Mouse (Mus musculus): ENCODE measurements around the gene A630023A22Rik. TPM values are rescaled to one million over a fixed set of nuclear protein-coding genes. Genes with fewer than 3 reads are reported as not detected.

A630023A22Rik gene
- total RNA-seq, 1 experiment: not detected

- Histone ChIP-seq H3K9me3 (ENCODE audit: control insufficient read depth, insufficient read depth, low read depth, low read length) (no peaks in the 10 kb centered on the region), H3K36me3 (ENCODE audit: control insufficient read depth, insufficient read depth, low read length, poor library complexity, severe bottlenecking) (no peaks in the 10 kb centered on the region), H3K4me1 (ENCODE audit: control insufficient read depth in 2 of 2, insufficient read depth in 2 of 2, low read length in 2 of 2, poor library complexity in 1 of 2) (no peaks in the 10 kb centered on the region), H3K4me3 (ENCODE audit: insufficient read depth in 1 of 2, low read depth in 1 of 2, low read length in 2 of 2, poor library complexity in 1 of 2, severe bottlenecking in 1 of 2) (no peak overlapping the region), H3K27ac (ENCODE audit: insufficient read depth, low read depth, low read length, poor library complexity, severe bottlenecking) (no peak overlapping the region), H3K9ac (ENCODE audit: insufficient read depth, low read depth, low read length, poor library complexity, severe bottlenecking) (no peak overlapping the region)
- in situ Hi-C loops (cut with MboI; ENCODE audit: low sequenced_read_pairs in 2 of 2, unreplicated experiment in 2 of 2): loop anchor here (25.0 kb wide), 3 partner anchors 334 to 709 kb away; partner anchors contain the start of gene Ldb3 (in 2 of the 2)
- no peak for DNase-seq (ENCODE audit: low read depth, low spot score)
- TF ChIP-seq ZNF384 (IDR thresholded peaks at IDR 0.05; ENCODE audit: low read depth, low read length): no peak
- no peak for TF ChIP-seq MAFK (IDR thresholded peaks at IDR 0.05; ENCODE audit: insufficient read depth, low read depth, low read length)
- TF ChIP-seq ZC3H11A (IDR thresholded peaks at IDR 0.05; ENCODE audit: borderline replicate concordance, low read depth, low read length): no peak
- no peak for TF ChIP-seq CHD2 (IDR thresholded peaks at IDR 0.05; ENCODE audit: low read depth, low read length)
These were observed 24.3 kb downstream of the A630023A22Rik start for GRCm38 (mm10) chr14:34078293-34078692.

- DNase-seq (ENCODE audit: low read depth, low spot score): no peak
- Histone ChIP-seq H3K4me3 (ENCODE audit: insufficient read depth in 1 of 2, low read depth in 1 of 2, low read length in 2 of 2, poor library complexity in 1 of 2, severe bottlenecking in 1 of 2) (no peak overlapping the region), H3K36me3 (ENCODE audit: control insufficient read depth, insufficient read depth, low read length, poor library complexity, severe bottlenecking) (no peaks in the 10 kb centered on the region), H3K4me1 (ENCODE audit: control insufficient read depth in 2 of 2, insufficient read depth in 2 of 2, low read length in 2 of 2, poor library complexity in 1 of 2) (no peaks in the 10 kb centered on the region), H3K27ac (ENCODE audit: insufficient read depth, low read depth, low read length, poor library complexity, severe bottlenecking) (no peak overlapping the region), H3K9me3 (ENCODE audit: control insufficient read depth, insufficient read depth, low read depth, low read length) (no peaks in the 10 kb centered on the region), H3K9ac (ENCODE audit: insufficient read depth, low read depth, low read length, poor library complexity, severe bottlenecking) (no peak overlapping the region)
- in situ Hi-C loops (cut with MboI; ENCODE audit: low sequenced_read_pairs in 2 of 2, unreplicated experiment in 2 of 2): loop anchor here (25.0 kb wide), 3 partner anchors 335 to 710 kb away; partner anchors contain the start of gene Ldb3 (in 2 of the 2)
- TF ChIP-seq ZNF384 (IDR thresholded peaks at IDR 0.05; ENCODE audit: low read depth, low read length): no peak
- TF ChIP-seq HCFC1 (IDR thresholded peaks at IDR 0.05; ENCODE audit: borderline replicate concordance, insufficient read depth, low read length): no peak
- TF ChIP-seq ZC3H11A (IDR thresholded peaks at IDR 0.05; ENCODE audit: borderline replicate concordance, low read depth, low read length): no peak
These were observed 25.3 kb downstream of the A630023A22Rik start for GRCm38 (mm10) chr14:34077222-34077621.

- Histone ChIP-seq H3K9ac (ENCODE audit: insufficient read depth, low read depth, low read length, poor library complexity, severe bottlenecking) (no peak overlapping the region), H3K36me3 (ENCODE audit: control insufficient read depth, insufficient read depth, low read length, poor library complexity, severe bottlenecking) (no peaks in the 10 kb centered on the region), H3K4me3 (ENCODE audit: insufficient read depth in 1 of 2, low read depth in 1 of 2, low read length in 2 of 2, poor library complexity in 1 of 2, severe bottlenecking in 1 of 2) (no peak overlapping the region), H3K4me1 (ENCODE audit: control insufficient read depth in 2 of 2, insufficient read depth in 2 of 2, low read length in 2 of 2, poor library complexity in 1 of 2) (peaks cover 0 to 2% of the 10 kb centered on the region in 2 experiments; a peak in 1 of 4 replicates), H3K9me3 (ENCODE audit: control insufficient read depth, insufficient read depth, low read depth, low read length) (no peaks in the 10 kb centered on the region), H3K27ac (ENCODE audit: insufficient read depth, low read depth, low read length, poor library complexity, severe bottlenecking) (no peak overlapping the region)
- no peak for DNase-seq (ENCODE audit: low read depth, low spot score)
- TF ChIP-seq HCFC1 (IDR thresholded peaks at IDR 0.05; ENCODE audit: borderline replicate concordance, insufficient read depth, low read length): no peak
- TF ChIP-seq ZNF384 (IDR thresholded peaks at IDR 0.05; ENCODE audit: low read depth, low read length): no peak
- TF ChIP-seq ZC3H11A (IDR thresholded peaks at IDR 0.05; ENCODE audit: borderline replicate concordance, low read depth, low read length): no peak
- TF ChIP-seq CHD2 (IDR thresholded peaks at IDR 0.05; ENCODE audit: low read depth, low read length): no peak
- no peak for TF ChIP-seq MAFK (IDR thresholded peaks at IDR 0.05; ENCODE audit: insufficient read depth, low read depth, low read length)
- in situ Hi-C loops (cut with MboI; ENCODE audit: low sequenced_read_pairs in 2 of 2, unreplicated experiment in 2 of 2): loop anchor here (25.0 kb wide), 3 partner anchors 337 to 712 kb away; partner anchors contain the start of gene Ldb3 (in 2 of the 2)
These were observed 27.2 kb downstream of the A630023A22Rik start for GRCm38 (mm10) chr14:34075346-34075745.

GRCm38 (mm10) chr14:34071665-34072064 lies 30.9 kb downstream of the A630023A22Rik start:
- in situ Hi-C loops (cut with MboI; ENCODE audit: low sequenced_read_pairs in 2 of 2, unreplicated experiment in 2 of 2): no loop called here
- TF ChIP-seq HCFC1 (IDR thresholded peaks at IDR 0.05; ENCODE audit: borderline replicate concordance, insufficient read depth, low read length) (no peak), ZNF384 (IDR thresholded peaks at IDR 0.05; ENCODE audit: low read depth, low read length) (no peak), ZC3H11A (IDR thresholded peaks at IDR 0.05; ENCODE audit: borderline replicate concordance, low read depth, low read length) (no peak), CHD2 (IDR thresholded peaks at IDR 0.05; ENCODE audit: low read depth, low read length) (no peak), MAFK (IDR thresholded peaks at IDR 0.05; ENCODE audit: insufficient read depth, low read depth, low read length) (no peak)
- H3K4me3 ChIP-seq (ENCODE audit: insufficient read depth in 1 of 2, low read depth in 1 of 2, low read length in 2 of 2, poor library complexity in 1 of 2, severe bottlenecking in 1 of 2): no peak overlapping the region
- no peak for DNase-seq (ENCODE audit: low read depth, low spot score)
- no peaks in the 10 kb centered on the region for H3K9me3 ChIP-seq (ENCODE audit: control insufficient read depth, insufficient read depth, low read depth, low read length)
- no peak overlapping the region for H3K27ac ChIP-seq (ENCODE audit: insufficient read depth, low read depth, low read length, poor library complexity, severe bottlenecking)
- no peak overlapping the region for H3K9ac ChIP-seq (ENCODE audit: insufficient read depth, low read depth, low read length, poor library complexity, severe bottlenecking)
- no peaks in the 10 kb centered on the region for H3K36me3 ChIP-seq (ENCODE audit: control insufficient read depth, insufficient read depth, low read length, poor library complexity, severe bottlenecking)
- peaks cover 0 to 2% of the 10 kb centered on the region in 2 experiments; a peak in 1 of 4 replicates for H3K4me1 ChIP-seq (ENCODE audit: control insufficient read depth in 2 of 2, insufficient read depth in 2 of 2, low read length in 2 of 2, poor library complexity in 1 of 2)

- in situ Hi-C loops (cut with MboI; ENCODE audit: low sequenced_read_pairs in 2 of 2, unreplicated experiment in 2 of 2): loop anchor here in 1 of 2 experiments (10.0 kb wide), 1 partner anchor 58 kb away; no protein-coding TSS in a partner anchor
- Histone ChIP-seq H3K27ac (ENCODE audit: insufficient read depth, low read depth, low read length, poor library complexity, severe bottlenecking) (no peak within 1 kb of the TSS), H3K9me3 (ENCODE audit: control insufficient read depth, insufficient read depth, low read depth, low read length) (no peaks in the 10 kb centered on the region), H3K36me3 (ENCODE audit: control insufficient read depth, insufficient read depth, low read length, poor library complexity, severe bottlenecking) (no peaks in the 10 kb centered on the region), H3K9ac (ENCODE audit: insufficient read depth, low read depth, low read length, poor library complexity, severe bottlenecking) (no peak within 1 kb of the TSS), H3K4me1 (ENCODE audit: control insufficient read depth in 2 of 2, insufficient read depth in 2 of 2, low read length in 2 of 2, poor library complexity in 1 of 2) (no peaks in the 10 kb centered on the region), H3K4me3 (ENCODE audit: insufficient read depth in 1 of 2, low read depth in 1 of 2, low read length in 2 of 2, poor library complexity in 1 of 2, severe bottlenecking in 1 of 2) (no peak within 1 kb of the TSS)
- TF ChIP-seq MAFK (IDR thresholded peaks at IDR 0.05; ENCODE audit: insufficient read depth, low read depth, low read length) (no peak), ZC3H11A (IDR thresholded peaks at IDR 0.05; ENCODE audit: borderline replicate concordance, low read depth, low read length) (no peak), ZNF384 (IDR thresholded peaks at IDR 0.05; ENCODE audit: low read depth, low read length) (no peak), CHD2 (IDR thresholded peaks at IDR 0.05; ENCODE audit: low read depth, low read length) (no peak), HCFC1 (IDR thresholded peaks at IDR 0.05; ENCODE audit: borderline replicate concordance, insufficient read depth, low read length) (no peak)
- DNase-seq (ENCODE audit: low read depth, low spot score): no peak
These were observed 50.0 kb downstream of the A630023A22Rik start, which contains the start of gene Antxrl for GRCm38 (mm10) chr14:34052516-34052915. Antxrl (plus strand) TSS chr14:34052707.

Measured in ES-E14 (cell line).